Mouse (Mus musculus) C2C12 (cell line): ENCODE data around the gene Srrd.

Source experiments
- CEBPB ChIP-seq: IDR thresholded peaks from one replicate; pipeline ENCODE4 v1.6.1; 2011; ENCODE audit warnings: low read depth, mild to moderate bottlenecking, control low read depth, moderate library complexity
- CTCF ChIP-seq: IDR thresholded peaks from one replicate; pipeline ENCODE4 v1.5.1; 2011; ENCODE audit not compliant: control insufficient read depth, insufficient read depth, insufficient read length
- MAX ChIP-seq: IDR thresholded peaks from one replicate; pipeline ENCODE4 v1.6.1; 2011; ENCODE audit warnings: mild to moderate bottlenecking, control low read depth
- MYOD1 ChIP-seq: IDR thresholded peaks from one replicate; pipeline ENCODE4 v1.6.1; 2011; ENCODE audit warnings: low read depth; ENCODE audit not compliant: control insufficient read depth, insufficient read length

- TF ChIP-seq CTCF, result no peak
- peak; percentile 99 for TF ChIP-seq MAX
- no peak for TF ChIP-seq MYOD1
- peak; percentile 84 for TF ChIP-seq CEBPB
These were observed 17.9 kb downstream of the Srrd start for GRCm38 (mm10) chr5:112324637-112325545.
